Mouse (Mus musculus): Measurements from ENCODE around the gene Lrp5.

Gene Lrp5

DNA sequence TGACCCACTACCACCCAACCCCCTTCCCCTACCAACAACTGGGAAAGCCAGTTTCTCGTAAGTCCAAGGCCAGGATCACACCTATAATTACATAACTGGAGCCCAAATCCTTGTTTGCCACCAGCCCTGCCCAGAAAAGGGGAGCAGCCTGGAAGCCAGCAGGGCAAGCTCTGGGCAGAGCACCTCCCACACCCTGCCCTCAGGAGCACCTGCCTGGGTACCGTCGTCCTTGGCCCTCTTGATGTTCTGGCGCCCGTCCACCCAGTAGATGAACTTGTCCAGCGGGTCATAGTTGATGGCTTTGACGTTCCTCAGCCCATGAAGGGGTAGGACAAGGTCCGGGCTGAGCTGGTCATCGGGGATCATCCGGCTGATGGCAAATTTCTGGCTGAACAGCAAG, 76.5 kb downstream of the Lrp5 start:
- DNase-seq, result peak in 1 of 2 experiments; percentile 50

- no peak for DNase-seq
Observed at GRCm38 (mm10) chr19:3594316-3594715, 92.0 kb downstream of the Lrp5 start.

GRCm38 (mm10) chr19:3593379-3594055, 92.8 kb downstream of the Lrp5 start:
- DNase-seq, result no peak

DNA sequence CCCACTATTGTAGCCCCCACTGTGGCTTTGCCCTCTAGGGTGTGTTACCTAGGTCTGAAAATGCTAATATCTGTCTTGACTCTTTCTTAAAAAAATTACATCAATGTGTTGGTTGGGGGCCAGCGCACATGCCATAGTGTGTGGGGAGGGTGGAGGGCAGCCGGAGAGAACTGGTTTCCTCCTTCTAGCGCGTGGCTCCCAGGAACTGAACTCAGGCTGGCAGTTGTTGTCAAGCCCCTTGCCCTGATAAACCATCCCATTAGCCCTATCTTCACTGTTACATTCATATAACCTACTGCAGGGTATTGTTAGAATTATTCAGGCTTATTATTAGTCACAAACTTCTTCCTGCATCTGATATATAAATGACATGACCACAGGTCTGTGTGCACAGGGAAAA, 96.4 kb downstream of the Lrp5 start:
- DNase-seq, result no peak

GRCm38 (mm10) chr19:3589547-3589946, 96.8 kb downstream of the Lrp5 start:
- DNase-seq, result no peak

DNA sequence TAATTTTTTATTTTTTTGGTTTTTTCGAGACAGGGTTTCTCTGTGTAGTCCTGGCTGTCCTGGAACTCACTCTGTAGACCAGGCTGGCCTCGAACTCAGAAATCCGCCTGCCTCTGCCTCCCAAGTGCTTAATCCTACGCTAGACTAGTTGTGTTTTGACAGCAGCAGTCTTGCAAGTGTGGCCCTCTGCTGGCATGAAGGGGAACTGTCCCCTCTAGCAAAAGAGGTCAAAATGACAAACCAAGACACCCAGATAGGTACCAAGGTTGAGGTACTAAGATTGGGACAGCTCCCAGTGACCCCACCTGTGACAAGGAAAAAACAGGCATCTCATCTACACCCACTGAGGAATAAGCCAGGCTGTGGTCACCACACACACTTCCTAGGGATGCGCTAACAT, 98.6 kb downstream of the Lrp5 start:
- DNase-seq, result peak in 1 of 2 experiments; percentile 36

DNA sequence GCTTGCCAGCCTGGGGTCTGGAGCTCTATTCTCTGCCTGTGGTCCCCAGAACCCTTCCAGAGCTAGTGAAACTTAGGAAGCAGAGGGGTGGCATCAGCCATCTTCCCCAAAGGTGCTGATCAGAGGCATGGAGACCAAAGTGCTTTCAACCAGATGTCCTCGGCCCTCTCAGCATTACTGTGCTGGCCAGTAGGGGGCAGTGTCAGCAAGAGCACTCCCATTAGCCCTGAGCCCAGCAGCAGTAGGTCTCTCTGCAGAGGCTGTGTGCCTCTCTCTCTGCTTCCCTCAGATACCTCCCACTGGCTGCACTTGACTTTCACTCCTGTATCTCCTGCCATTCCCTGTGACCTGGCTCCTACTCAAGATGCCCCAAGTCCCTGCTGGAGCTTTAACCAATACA, 99.8 kb downstream of the Lrp5 start:
- DNase-seq, result peak; percentile 53 to 66

GRCm38 (mm10) chr19:3586026-3586425, 100.3 kb downstream of the Lrp5 start:
- no peak for DNase-seq

DNA sequence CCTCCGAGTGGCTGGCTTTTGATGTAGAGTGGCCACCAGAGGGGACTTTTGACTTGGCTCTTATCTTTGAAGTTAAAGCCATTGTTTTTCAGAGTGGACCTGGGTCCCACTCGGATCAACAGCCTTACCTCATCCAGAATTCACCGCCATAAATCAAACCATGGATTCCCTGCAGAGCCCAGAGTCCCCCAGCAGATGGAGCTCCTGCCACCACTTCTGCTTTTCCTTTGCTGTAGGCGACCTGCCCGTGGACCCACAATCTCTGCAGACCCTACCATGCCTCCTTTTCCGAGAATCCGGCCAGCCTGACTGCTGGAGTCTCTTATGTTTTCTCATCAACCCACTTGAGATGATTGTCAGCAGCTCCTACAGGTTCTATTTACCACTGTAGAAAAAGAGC, 105.0 kb downstream of the Lrp5 start:
- peak; percentile 60 to 75 for DNase-seq

DNA sequence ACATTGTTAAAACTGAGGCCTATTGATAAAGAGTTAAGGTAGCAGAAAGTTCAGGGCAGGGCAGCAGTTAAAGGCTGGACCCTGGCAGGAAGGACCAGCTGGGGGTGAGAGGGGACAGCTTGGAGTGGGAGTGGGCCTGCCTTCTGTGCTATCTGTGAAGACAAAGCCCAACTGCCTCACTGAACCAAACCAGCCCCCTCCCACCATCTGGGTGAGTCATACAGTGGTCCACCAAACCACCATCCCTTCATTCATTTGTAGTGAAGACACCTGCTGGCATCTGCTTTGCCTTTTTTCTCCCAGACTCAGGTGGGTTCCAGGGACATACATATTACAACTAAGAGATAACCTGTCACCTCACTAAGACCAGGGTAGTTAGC, 108.5 kb downstream of the Lrp5 start:
- no peak for DNase-seq

- no peak for DNase-seq
Observed at GRCm38 (mm10) chr19:3577265-3577910, 109.0 kb downstream of the Lrp5 start.

- DNase-seq, result no peak
Observed at GRCm38 (mm10) chr19:3576451-3577264, 109.7 kb downstream of the Lrp5 start.

DNA sequence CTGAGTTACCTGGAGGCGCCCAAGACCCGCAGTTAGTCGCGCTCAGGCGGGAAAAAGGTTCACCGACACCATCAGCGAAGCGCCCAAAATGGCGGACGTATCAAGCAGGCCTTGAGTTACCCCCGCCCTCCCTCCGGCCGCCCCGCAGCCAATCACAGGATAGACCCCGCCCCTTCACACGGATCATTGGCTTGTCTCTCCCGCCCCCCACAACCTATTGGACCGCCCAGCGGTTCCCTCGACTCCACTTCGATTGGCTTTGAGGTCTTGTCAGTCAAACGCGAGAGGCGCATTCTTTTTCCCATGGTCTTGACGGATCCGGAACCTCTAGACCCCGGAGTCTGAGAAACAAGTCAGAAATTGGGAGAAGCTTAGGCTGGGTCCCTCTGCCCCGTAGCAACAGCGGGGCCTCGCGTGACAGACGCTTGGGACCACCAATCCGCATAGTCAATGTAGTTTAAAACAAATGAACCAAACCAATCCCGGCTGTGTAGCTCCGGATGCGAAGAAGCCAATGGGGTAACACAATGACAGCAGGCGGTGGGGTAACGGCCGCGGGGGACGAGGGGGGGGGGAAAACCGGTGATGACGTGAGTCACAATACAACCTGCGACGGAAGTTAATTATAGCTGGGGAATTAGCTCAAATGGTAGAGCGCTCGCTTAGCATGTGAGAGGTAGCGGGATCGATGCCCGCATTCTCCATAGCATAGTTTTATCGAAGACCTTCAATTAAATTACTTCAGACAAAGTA, 110.6 kb downstream of the Lrp5 start, which contains the start of gene Ppp6r3:
Gene Ppp6r3, minus strand, starts transcription at position 118 of the 753 bp plus-strand sequence.
- DNase-seq, result peak; percentile 99

GRCm38 (mm10) chr19:3575276-3575631, 111.1 kb downstream of the Lrp5 start:
- DNase-seq, result peak in 1 of 2 experiments; percentile 88

GRCm38 (mm10) chr19:3574593-3575094, 111.7 kb downstream of the Lrp5 start:
- no peak for DNase-seq

DNA sequence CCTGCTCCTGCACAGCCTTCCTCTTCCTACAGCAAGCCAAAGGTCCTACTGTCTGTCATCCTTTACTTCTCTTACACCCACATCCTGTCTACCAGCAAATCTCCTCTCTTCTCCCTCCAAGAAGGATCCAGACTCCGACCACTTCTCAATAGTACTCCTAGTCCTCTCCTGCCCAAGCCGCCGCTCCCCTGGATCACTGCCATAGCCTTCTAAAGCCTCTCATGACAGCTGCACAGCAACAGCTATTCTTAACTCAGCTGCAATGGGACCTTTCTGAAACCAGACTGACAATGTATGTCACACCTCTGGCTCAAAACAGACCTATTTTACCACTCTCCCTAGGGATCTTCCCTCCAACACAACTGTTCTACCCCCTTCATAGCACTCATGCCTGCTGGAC, 122.1 kb downstream of the Lrp5 start:
- DNase-seq, result peak; percentile 57 to 79

DNA sequence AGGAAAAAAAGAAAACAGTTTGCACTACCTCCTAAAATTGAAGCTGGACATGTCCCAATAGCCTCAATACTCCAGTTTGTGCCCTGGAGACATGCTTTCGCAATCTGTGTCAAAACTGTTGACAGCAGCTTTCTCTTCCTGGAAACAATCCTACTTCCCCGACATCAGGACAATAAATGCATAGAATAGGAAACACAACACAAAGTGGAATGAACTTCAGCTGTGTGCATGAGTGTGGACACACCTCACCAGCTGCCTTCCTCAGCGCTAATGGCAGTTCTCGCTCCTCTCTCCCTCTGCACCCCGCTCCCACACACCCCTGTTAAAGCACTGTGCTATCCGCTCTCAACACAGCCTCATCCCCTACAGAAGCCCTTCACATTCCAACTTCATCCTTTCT, 123.6 kb downstream of the Lrp5 start:
- peak in 1 of 2 experiments; percentile 17 for DNase-seq

DNA sequence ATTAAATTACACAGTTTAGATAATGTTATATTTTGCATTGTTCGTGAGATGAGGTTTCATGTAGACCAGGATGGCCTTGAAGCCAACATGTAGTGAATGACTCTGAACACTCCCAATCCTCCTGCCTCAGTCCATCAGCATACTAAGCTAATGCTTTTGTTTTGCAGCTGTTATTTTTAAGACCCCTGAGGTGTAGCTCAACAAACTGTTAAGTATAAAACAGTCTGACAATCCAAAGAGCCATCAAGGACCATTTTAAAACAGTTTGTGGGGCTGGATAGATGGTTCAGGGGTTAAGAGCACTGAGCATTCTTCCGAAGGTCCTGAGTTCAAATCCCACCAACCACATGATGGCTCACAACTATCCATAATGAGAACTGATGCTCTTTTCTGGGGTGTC, 124.1 kb downstream of the Lrp5 start:
- no peak for DNase-seq

DNA sequence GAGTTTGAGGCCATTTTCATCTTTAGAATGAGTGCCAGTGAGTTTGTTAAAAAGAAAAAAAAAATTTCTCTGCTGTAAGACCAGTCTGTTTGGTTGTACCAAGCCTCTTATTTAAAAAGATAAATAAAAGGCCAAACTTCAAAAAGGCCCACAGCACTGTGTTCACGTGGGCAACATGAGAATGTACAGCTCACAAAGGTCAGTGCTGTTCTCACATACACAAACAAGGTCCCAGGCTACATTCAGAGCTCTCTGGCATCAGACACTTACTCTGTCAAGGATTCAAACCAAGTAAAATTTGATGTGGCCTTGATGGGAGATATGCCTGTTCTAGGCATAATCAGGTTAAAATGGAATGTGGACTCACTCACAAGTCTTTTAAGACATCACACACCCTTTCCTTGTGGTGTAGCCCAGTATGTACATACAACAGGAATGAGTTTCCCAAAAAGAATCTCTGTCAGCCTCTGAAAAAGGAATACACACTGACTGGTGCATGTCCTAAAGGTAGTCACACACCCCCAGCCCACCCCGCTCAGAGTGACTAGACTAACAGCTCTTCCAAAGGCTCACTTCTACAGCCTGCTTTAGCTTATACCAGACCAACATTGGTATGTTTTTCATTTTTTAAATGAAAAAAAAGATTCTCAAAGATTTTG, 130.1 kb downstream of the Lrp5 start:
- DNase-seq, result no peak

GRCm38 (mm10) chr19:3554785-3555184, 131.6 kb downstream of the Lrp5 start:
- DNase-seq, result no peak

DNA sequence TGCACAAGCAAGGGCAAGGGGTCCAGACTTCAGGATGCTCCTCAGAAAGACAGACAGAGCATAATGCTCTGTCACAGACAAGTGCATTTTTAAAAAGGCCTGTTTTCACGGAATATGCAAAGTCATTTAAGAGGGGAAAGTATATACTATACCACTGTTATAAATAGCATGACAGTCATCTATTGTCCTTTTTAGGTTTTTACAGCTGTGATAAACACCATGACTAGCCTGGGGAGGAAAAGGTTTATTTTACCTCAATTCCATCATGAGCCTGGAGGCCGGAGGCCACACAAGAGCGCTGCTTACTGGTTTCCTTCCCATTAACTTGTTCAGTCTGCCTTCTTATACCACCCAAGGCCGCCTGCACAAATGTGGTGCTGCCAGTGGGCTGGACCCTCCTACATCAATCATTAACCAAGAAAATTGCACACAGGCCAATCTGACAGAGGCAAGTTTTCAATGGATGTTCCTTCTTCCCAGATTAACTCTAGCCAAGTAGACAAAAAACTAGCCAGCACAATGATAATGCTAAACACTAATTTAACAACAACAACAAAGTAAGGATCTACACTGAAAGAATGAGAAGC, 134.7 kb downstream of the Lrp5 start:
- DNase-seq, result no peak

GRCm38 (mm10) chr19:3550101-3550500, 136.3 kb downstream of the Lrp5 start:
- DNase-seq, result no peak

Measured in lung, postnatal 4 days (tissue).